Mouse (Mus musculus): Measurements from ENCODE around the gene Skint4. TPM values are rescaled to one million over a fixed set of nuclear protein-coding genes. Genes with fewer than 3 reads are reported as not detected.

The Skint4 gene
- polyA plus RNA-seq (2012): not detected in 2 replicates

DNA sequence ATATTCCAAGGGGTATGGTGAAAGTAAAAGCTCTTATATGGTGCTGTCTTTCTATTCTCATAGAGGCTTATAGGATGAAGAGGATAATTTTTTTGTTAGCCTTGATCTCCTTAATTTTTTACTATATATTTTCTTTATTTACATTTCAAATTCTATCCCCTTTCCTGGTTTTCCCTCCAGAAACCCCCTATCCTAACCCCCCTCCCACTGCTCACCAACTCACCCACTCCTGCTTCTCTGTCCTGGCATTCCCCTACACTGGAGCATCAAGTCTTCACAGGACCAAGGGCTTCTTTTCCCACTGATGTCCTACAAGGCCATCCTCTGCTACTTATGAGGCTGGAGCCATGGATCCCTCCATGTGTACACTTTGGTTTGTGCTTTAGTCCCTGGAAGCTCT, at the start of gene Skint4:
TSS of gene Skint4 (plus strand) at position 301 of the 400 bp plus-strand sequence.
- Histone ChIP-seq H3K4me1 (ENCODE audit: control insufficient read depth) (no peaks in the 10 kb centered on the region), H3K4me3 (replicated peaks) (no peak within 1 kb of the TSS), H3K27me3 (ENCODE audit: control insufficient read depth) (no peaks in the 10 kb centered on the region), H3K36me3 (ENCODE audit: control insufficient read depth) (no peaks in the 10 kb centered on the region), H3K9me3 (ENCODE audit: control insufficient read depth, low read length) (no peaks in the 10 kb centered on the region)
- no peak for TF ChIP-seq GATA1 (IDR thresholded peaks at IDR 0.05; ENCODE audit: low read length)

Other genes with a start within 250 kb of the Skint4 start
- not detected in 2 replicates for gene Slc5a9, start 169.1 kb upstream of the Skint4 start, polyA plus RNA-seq (2012)
- gene Skint8, start 152.6 kb upstream of the Skint4 start, polyA plus RNA-seq (2012): not detected in 2 replicates
- gene Skint7, start 99.1 kb upstream of the Skint4 start, polyA plus RNA-seq (2012): not detected in 2 replicates
- not detected in 2 replicates for gene Skint1, start 65.7 kb upstream of the Skint4 start, polyA plus RNA-seq (2012)
- gene Skint3, start 160.2 kb downstream of the Skint4 start, polyA plus RNA-seq (2012): not detected in 2 replicates